Mouse (Mus musculus) liver, embryonic 15.5 days (tissue): ENCODE data around the gene Usp13. TPM values are rescaled to one million over a fixed set of nuclear protein-coding genes. Genes with fewer than 3 reads are reported as not detected.

Experiments used
- ATAC-seq: fragments of 200-750 bp; cut with Nextera tagmentation; 2 replicates; pipeline ENCODE4 v1.8.0; 2017; ENCODE audit warnings: moderate number of reproducible peaks, mild to moderate bottlenecking, moderate library complexity; ENCODE audit not compliant: insufficient read depth
- H3K27ac ChIP-seq: fragments of 300-500 bp; sonication (generic); replicated peaks from 2 replicates; pipeline ENCODE4 v1.5.1; 2015; ENCODE audit warnings: mild to moderate bottlenecking, inconsistent platforms
- H3K27me3 ChIP-seq: fragments of 300-500 bp; sonication (generic); 2 replicates; pipeline ENCODE4 v1.6.1; 2015; ENCODE audit warnings: mild to moderate bottlenecking, inconsistent platforms
- H3K36me3 ChIP-seq: fragments of 300-500 bp; sonication (generic); replicated peaks from 2 replicates; pipeline ENCODE4 v1.6.1; 2015; ENCODE audit warnings: moderate library complexity, mild to moderate bottlenecking, inconsistent platforms
- H3K4me1 ChIP-seq: fragments of 300-500 bp; sonication (generic); replicated peaks from 2 replicates; pipeline ENCODE4 v1.6.1; 2015; ENCODE audit warnings: inconsistent platforms
- H3K4me2 ChIP-seq: fragments of 300-500 bp; sonication (generic); 2 replicates; pipeline ENCODE4 v1.6.1; 2015; ENCODE audit warnings: moderate library complexity, mild to moderate bottlenecking, inconsistent platforms
- H3K4me3 ChIP-seq: fragments of 300-500 bp; sonication (generic); replicated peaks from 2 replicates; pipeline ENCODE4 v1.5.1; 2015; ENCODE audit warnings: mild to moderate bottlenecking, inconsistent platforms
- H3K9ac ChIP-seq: fragments of 300-500 bp; sonication (generic); 2 replicates; pipeline ENCODE4 v1.6.1; 2015; ENCODE audit warnings: moderate library complexity, mild to moderate bottlenecking, inconsistent platforms
- H3K9me3 ChIP-seq: fragments of 300-500 bp; sonication (generic); replicated peaks from 2 replicates; pipeline ENCODE4 v1.6.1; 2016; ENCODE audit warnings: inconsistent platforms
- WGBS: fragments of 180-500 bp; shearing (Covaris S2); methylation state at CpG from one replicate; pipeline ENCODE4 v1.1.7; 2015; ENCODE audit warnings: mixed read lengths; ENCODE audit not compliant: insufficient replicate concordance; 5-methylcytosine and 5-hydroxymethylcytosine counted together
- polyA plus RNA-seq: library from polyadenylated mRNA; unstranded; fragments of >200 nt; fragmentation: Nextera tagmentation; extraction: Ambion mirVana; gene quantifications from 2 replicates; pipeline ENCODE4 v1.2.1, GENCODE M21; 2015

The Usp13 gene
- 0.16 and 0.32 TPM in 2 replicates for polyA plus RNA-seq

GRCm38 (mm10) chr3:32817357-32818326 is at the start of gene Usp13:
Gene Usp13 (plus strand): TSS chr3:32817546.
- Histone ChIP-seq H3K9ac (no peak within 1 kb of the TSS), H3K36me3 (no peaks in the 10 kb centered on the region), H3K27me3 (peaks cover 38% of the 10 kb centered on the region), H3K27ac (no peak within 1 kb of the TSS), H3K9me3 (no peaks in the 10 kb centered on the region), H3K4me2 (peak within 1 kb of the TSS; percentile 64), H3K4me3 (peak within 1 kb of the TSS; percentile 49), H3K4me1 (no peaks in the 10 kb centered on the region)
- ATAC-seq = no peak
- under 1% methylated on average over 84 of the region's 84 CpGs for WGBS

GRCm38 (mm10) chr3:32770781-32771180 is 46.6 kb upstream of the Usp13 start:
- H3K4me1 ChIP-seq = no peaks in the 10 kb centered on the region
- H3K9me3 ChIP-seq = no peaks in the 10 kb centered on the region
- H3K27ac ChIP-seq = no peak overlapping the region
- no peak overlapping the region for H3K4me2 ChIP-seq
- no peak overlapping the region for H3K4me3 ChIP-seq
- WGBS = 41% methylated on average over 2 of the region's 2 CpGs
- ATAC-seq = no peak
- no peak overlapping the region for H3K9ac ChIP-seq
- H3K36me3 ChIP-seq = no peaks in the 10 kb centered on the region
- H3K27me3 ChIP-seq = no peaks in the 10 kb centered on the region

- peak overlapping the region; percentile 64 for H3K4me2 ChIP-seq
- ATAC-seq = no peak
- no peak overlapping the region for H3K27ac ChIP-seq
- H3K4me1 ChIP-seq = no peaks in the 10 kb centered on the region
- no peak overlapping the region for H3K9ac ChIP-seq
- H3K9me3 ChIP-seq = no peaks in the 10 kb centered on the region
- peak overlapping the region; percentile 49 for H3K4me3 ChIP-seq
- 5% methylated on average over 9 of the region's 9 CpGs for WGBS
- H3K27me3 ChIP-seq = peaks cover 38% of the 10 kb centered on the region
- no peaks in the 10 kb centered on the region for H3K36me3 ChIP-seq
These were observed 367 bp upstream of the Usp13 start for GRCm38 (mm10) chr3:32817001-32817356.

GRCm38 (mm10) chr3:32818327-32818900 is 1.1 kb downstream of the Usp13 start:
- Histone ChIP-seq H3K9ac (no peak overlapping the region), H3K9me3 (no peaks in the 10 kb centered on the region), H3K36me3 (no peaks in the 10 kb centered on the region), H3K27ac (no peak overlapping the region), H3K4me1 (no peaks in the 10 kb centered on the region), H3K27me3 (peaks cover 38% of the 10 kb centered on the region), H3K4me3 (peak overlapping the region; percentile 49; the same call in 1 of the 2 replicates), H3K4me2 (peak overlapping the region; percentile 64; the same call in 1 of the 2 replicates)
- WGBS = 7% methylated on average over 12 of the region's 12 CpGs
- ATAC-seq = no peak

- no peaks in the 10 kb centered on the region for H3K36me3 ChIP-seq
- no peak overlapping the region for H3K4me3 ChIP-seq
- H3K9me3 ChIP-seq = no peaks in the 10 kb centered on the region
- H3K27me3 ChIP-seq = peaks cover 16% of the 10 kb centered on the region
- H3K27ac ChIP-seq = no peak overlapping the region
- no peak for ATAC-seq
- H3K4me1 ChIP-seq = no peaks in the 10 kb centered on the region
- WGBS = 34% methylated on average over 3 of the region's 3 CpGs
- no peak overlapping the region for H3K9ac ChIP-seq
- H3K4me2 ChIP-seq = no peak overlapping the region
These were observed 5.3 kb downstream of the Usp13 start for GRCm38 (mm10) chr3:32822620-32823019.

- Histone ChIP-seq H3K4me2 (no peak overlapping the region), H3K4me1 (no peaks in the 10 kb centered on the region), H3K27ac (no peak overlapping the region), H3K27me3 (no peaks in the 10 kb centered on the region), H3K9ac (no peak overlapping the region), H3K36me3 (no peaks in the 10 kb centered on the region), H3K9me3 (no peaks in the 10 kb centered on the region), H3K4me3 (no peak overlapping the region)
- ATAC-seq = no peak
- WGBS = 64% methylated on average over 5 of the region's 5 CpGs
These were observed 7.6 kb downstream of the Usp13 start for GRCm38 (mm10) chr3:32824923-32825322.

- 62% methylated on average over 3 of the region's 3 CpGs for WGBS
- no peak for ATAC-seq
- no peak overlapping the region for H3K27ac ChIP-seq
These were observed 8.7 kb downstream of the Usp13 start for GRCm38 (mm10) chr3:32825964-32826479.

GRCm38 (mm10) chr3:32826701-32827100 is 9.4 kb downstream of the Usp13 start:
- no peak for ATAC-seq
- H3K9me3 ChIP-seq = no peaks in the 10 kb centered on the region
- no peaks in the 10 kb centered on the region for H3K36me3 ChIP-seq
- H3K9ac ChIP-seq = no peak overlapping the region
- H3K4me2 ChIP-seq = no peak overlapping the region
- 72% methylated on average over 6 of the region's 6 CpGs for WGBS
- no peak overlapping the region for H3K27ac ChIP-seq
- no peak overlapping the region for H3K4me3 ChIP-seq
- H3K27me3 ChIP-seq = no peaks in the 10 kb centered on the region
- no peaks in the 10 kb centered on the region for H3K4me1 ChIP-seq

More at GRCm38 (mm10) chr3:32825964-32826479, 8.7 kb downstream of the Usp13 start:
- no peaks in the 10 kb centered on the region for H3K27me3 ChIP-seq
- no peaks in the 10 kb centered on the region for H3K4me1 ChIP-seq
- no peaks in the 10 kb centered on the region for H3K9me3 ChIP-seq
- no peak overlapping the region for H3K4me2 ChIP-seq
- H3K4me3 ChIP-seq = no peak overlapping the region
- no peaks in the 10 kb centered on the region for H3K36me3 ChIP-seq
- H3K9ac ChIP-seq = no peak overlapping the region

GRCm38 (mm10) chr3:32833871-32834270 is 16.5 kb downstream of the Usp13 start:
- no peak overlapping the region for H3K9ac ChIP-seq
- H3K27me3 ChIP-seq = no peaks in the 10 kb centered on the region
- H3K4me1 ChIP-seq = no peaks in the 10 kb centered on the region
- no peak for ATAC-seq
- no peak overlapping the region for H3K27ac ChIP-seq
- no peak overlapping the region for H3K4me3 ChIP-seq
- no peaks in the 10 kb centered on the region for H3K9me3 ChIP-seq
- 55% methylated on average over 2 of the region's 2 CpGs for WGBS
- no peak overlapping the region for H3K4me2 ChIP-seq
- H3K36me3 ChIP-seq = no peaks in the 10 kb centered on the region

GRCm38 (mm10) chr3:32837847-32838246 is 20.5 kb downstream of the Usp13 start:
- WGBS = 55% methylated on average over 7 of the region's 7 CpGs
- no peak for ATAC-seq
- H3K4me1 ChIP-seq = no peaks in the 10 kb centered on the region
- no peak overlapping the region for H3K4me2 ChIP-seq
- H3K27ac ChIP-seq = no peak overlapping the region
- no peak overlapping the region for H3K9ac ChIP-seq
- H3K27me3 ChIP-seq = no peaks in the 10 kb centered on the region
- no peaks in the 10 kb centered on the region for H3K36me3 ChIP-seq
- H3K9me3 ChIP-seq = no peaks in the 10 kb centered on the region
- H3K4me3 ChIP-seq = no peak overlapping the region

- H3K36me3 ChIP-seq = no peaks in the 10 kb centered on the region
- no peak overlapping the region for H3K4me3 ChIP-seq
- 69% methylated on average over 16 of the region's 16 CpGs for WGBS
- no peaks in the 10 kb centered on the region for H3K27me3 ChIP-seq
- H3K4me2 ChIP-seq = no peak overlapping the region
- no peak for ATAC-seq
- H3K9me3 ChIP-seq = no peaks in the 10 kb centered on the region
- H3K27ac ChIP-seq = no peak overlapping the region
- H3K4me1 ChIP-seq = no peaks in the 10 kb centered on the region
- no peak overlapping the region for H3K9ac ChIP-seq
These were observed 39.2 kb downstream of the Usp13 start for GRCm38 (mm10) chr3:32856362-32857107.
